Mouse (Mus musculus) kidney, adult 2 months (tissue): ENCODE data around the gene Dnaaf5. TPM values are rescaled to one million over a fixed set of nuclear protein-coding genes. Genes with fewer than 3 reads are reported as not detected.

Experiments
- DNase-seq: peaks from one replicate; pipeline ENCODE4 v3.0.0; 2021
- H3K27ac ChIP-seq: fragments of 200-500 bp; 2 replicates; pipeline ENCODE4 v1.5.1; 2012; ENCODE audit warnings: low read depth, low read length, control low read depth, inconsistent platforms; ENCODE audit not compliant: insufficient read depth
- H3K27me3 ChIP-seq: fragments of 200-500 bp; replicated peaks from 2 replicates; pipeline ENCODE4 v1.6.1; 2012; ENCODE audit warnings: mild to moderate bottlenecking, moderate library complexity, low read length, inconsistent platforms; ENCODE audit not compliant: control insufficient read depth, insufficient read depth
- H3K36me3 ChIP-seq: fragments of 200-500 bp; 2 replicates; pipeline ENCODE4 v1.6.1; 2012; ENCODE audit warnings: mild to moderate bottlenecking, moderate library complexity, low read length, inconsistent platforms; ENCODE audit not compliant: control insufficient read depth, insufficient read depth
- H3K4me1 ChIP-seq: fragments of 200-500 bp; 2 replicates; pipeline ENCODE4 v1.6.1; 2011; ENCODE audit warnings: low read length; ENCODE audit not compliant: control insufficient read depth, insufficient read depth
- H3K4me3 ChIP-seq: fragments of 200-500 bp; 2 replicates; pipeline ENCODE4 v1.5.1; 2011; ENCODE audit warnings: mild to moderate bottlenecking, low read depth, low read length, control low read depth; ENCODE audit not compliant: insufficient read depth
- CTCF ChIP-seq: fragments of 200-500 bp; conservative IDR thresholded peaks from 2 replicates; pipeline ENCODE4 v1.5.1; 2011; ENCODE audit warnings: low read depth, mild to moderate bottlenecking, control low read depth, low read length, moderate library complexity, mixed read lengths; ENCODE audit not compliant: insufficient read depth, insufficient read length
- POLR2A ChIP-seq: fragments of 200-500 bp; IDR thresholded peaks from one replicate; pipeline ENCODE4 v1.6.1; 2011; ENCODE audit warnings: low read depth, low read length, control low read depth
- WGBS: fragments of 180-500 bp; shearing (Covaris S2); methylation state at CpG from one replicate; pipeline ENCODE4 v1.1.7; 2018; 5-methylcytosine and 5-hydroxymethylcytosine counted together
- polyA plus RNA-seq: library from polyadenylated mRNA; depleted of rRNA; stranded (reverse); fragments of >200 nt; gene quantifications from 2 replicates; pipeline ENCODE4 v1.2.3, GENCODE M21; 2012

Gene Dnaaf5
- polyA plus RNA-seq, 1 experiment: 16.3 TPM

- no peak overlapping the region for H3K27ac ChIP-seq
- DNase-seq: no peak
- WGBS: 89% methylated on average over 5 of the region's 5 CpGs
- no peak overlapping the region for H3K4me3 ChIP-seq
- H3K4me1 ChIP-seq: no peaks in the 10 kb centered on the region
- H3K36me3 ChIP-seq: no peaks in the 10 kb centered on the region
- no peak for TF ChIP-seq CTCF
- no peak for TF ChIP-seq POLR2A
- no peaks in the 10 kb centered on the region for H3K27me3 ChIP-seq
Observed at GRCm38 (mm10) chr5:139130351-139130750, 19.7 kb upstream of the Dnaaf5 start.

DNA sequence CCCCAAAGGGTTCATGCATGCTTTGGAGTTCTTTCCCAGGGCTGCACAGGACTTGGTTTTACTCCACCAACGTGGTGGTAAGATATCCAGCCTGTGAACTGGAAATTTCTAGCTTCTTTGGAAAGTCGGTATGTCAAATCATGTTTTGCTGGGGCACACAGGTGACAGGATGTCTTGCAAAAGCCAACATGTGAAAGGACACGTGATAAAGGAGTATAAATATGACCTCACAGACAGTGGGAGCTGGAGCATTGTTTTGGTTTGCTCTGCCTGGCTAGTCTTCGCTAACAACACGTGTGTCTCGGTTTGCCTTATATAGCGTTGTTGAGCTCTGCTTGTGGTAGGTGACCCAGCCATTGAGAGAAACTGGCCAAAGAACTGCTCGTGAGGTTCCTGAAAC is 15.5 kb upstream of the Dnaaf5 start:
- WGBS: 53% methylated on average over 8 of the region's 8 CpGs
- Histone ChIP-seq H3K27me3 (no peaks in the 10 kb centered on the region), H3K4me1 (no peaks in the 10 kb centered on the region), H3K4me3 (no peak overlapping the region), H3K36me3 (no peaks in the 10 kb centered on the region), H3K27ac (no peak overlapping the region)
- no peak for DNase-seq
- TF ChIP-seq POLR2A (no peak), CTCF (no peak)

GRCm38 (mm10) chr5:139136341-139136740 is 13.7 kb upstream of the Dnaaf5 start:
- Histone ChIP-seq H3K27ac (no peak overlapping the region), H3K36me3 (no peaks in the 10 kb centered on the region), H3K27me3 (no peaks in the 10 kb centered on the region), H3K4me3 (no peak overlapping the region), H3K4me1 (no peaks in the 10 kb centered on the region)
- TF ChIP-seq CTCF (no peak), POLR2A (no peak)
- WGBS: 72% methylated on average over 1 of the region's 1 CpGs
- DNase-seq: no peak

GRCm38 (mm10) chr5:139137176-139137575 is 12.8 kb upstream of the Dnaaf5 start:
- no peaks in the 10 kb centered on the region for H3K36me3 ChIP-seq
- TF ChIP-seq CTCF: no peak
- no peak for TF ChIP-seq POLR2A
- no peak overlapping the region for H3K4me3 ChIP-seq
- no peaks in the 10 kb centered on the region for H3K4me1 ChIP-seq
- WGBS: 95% methylated on average over 6 of the region's 6 CpGs
- no peaks in the 10 kb centered on the region for H3K27me3 ChIP-seq
- DNase-seq: no peak
- H3K27ac ChIP-seq: no peak overlapping the region

GRCm38 (mm10) chr5:139138261-139138925 is 11.6 kb upstream of the Dnaaf5 start:
- H3K4me3 ChIP-seq: no peak overlapping the region
- H3K27ac ChIP-seq: no peak overlapping the region
- DNase-seq: no peak
- no peaks in the 10 kb centered on the region for H3K4me1 ChIP-seq
- 48% methylated on average over 12 of the region's 12 CpGs for WGBS
- TF ChIP-seq CTCF: no peak
- TF ChIP-seq POLR2A: no peak
- H3K27me3 ChIP-seq: no peaks in the 10 kb centered on the region
- no peaks in the 10 kb centered on the region for H3K36me3 ChIP-seq

DNA sequence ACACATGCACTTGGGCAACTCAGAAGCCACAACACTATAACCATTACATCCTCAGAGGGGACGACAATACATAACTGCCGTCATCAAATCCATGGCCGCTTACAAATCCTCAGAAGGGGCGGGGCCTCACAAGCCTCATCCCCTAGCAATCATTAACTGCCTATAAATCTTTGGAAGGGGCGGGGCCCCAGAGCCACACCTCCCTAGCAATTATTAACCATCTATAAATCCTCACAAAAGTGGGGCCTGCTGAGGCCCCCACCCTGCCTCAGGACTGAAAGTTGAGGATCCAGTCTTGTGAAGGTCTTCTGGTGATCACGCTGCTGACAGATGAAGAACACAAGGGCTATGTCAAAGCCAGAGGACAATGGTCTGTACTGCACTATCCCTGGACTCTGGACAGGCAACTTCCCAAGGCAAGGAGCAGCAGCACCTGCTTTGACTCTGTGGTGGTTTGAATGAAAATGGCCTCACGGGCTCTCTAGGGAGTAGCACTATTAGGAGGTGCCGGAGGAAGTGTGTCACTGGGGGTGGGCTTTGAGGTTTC is 11.0 kb upstream of the Dnaaf5 start:
- DNase-seq: no peak
- H3K4me3 ChIP-seq: no peak overlapping the region
- H3K27ac ChIP-seq: no peak overlapping the region
- TF ChIP-seq POLR2A: no peak
- TF ChIP-seq CTCF: no peak
- 79% methylated on average over 8 of the region's 8 CpGs for WGBS
- no peaks in the 10 kb centered on the region for H3K27me3 ChIP-seq
- no peaks in the 10 kb centered on the region for H3K36me3 ChIP-seq
- H3K4me1 ChIP-seq: no peaks in the 10 kb centered on the region

DNA sequence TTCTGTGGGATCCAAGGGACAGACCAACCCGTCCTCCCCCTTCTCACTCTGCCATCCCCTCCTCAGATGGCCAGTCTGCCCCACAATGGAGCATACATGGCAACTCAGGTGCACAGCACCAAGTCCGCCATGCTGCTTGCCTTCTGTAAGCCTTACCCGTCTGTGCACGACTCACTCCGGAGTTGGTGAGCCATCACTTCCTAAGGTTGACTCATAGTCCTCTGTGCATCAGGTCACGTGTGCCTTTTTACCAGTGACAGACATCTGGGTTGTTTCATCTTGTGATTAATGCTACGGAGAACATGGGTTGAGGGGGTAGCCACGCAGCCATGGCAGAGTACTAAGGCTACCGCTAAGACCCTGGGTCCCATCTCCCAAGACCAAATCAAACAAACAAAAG is 9.4 kb upstream of the Dnaaf5 start:
- H3K4me3 ChIP-seq: no peak overlapping the region
- no peak overlapping the region for H3K27ac ChIP-seq
- no peak for TF ChIP-seq POLR2A
- no peak for TF ChIP-seq CTCF
- no peak for DNase-seq
- WGBS: 68% methylated on average over 9 of the region's 9 CpGs
- H3K27me3 ChIP-seq: no peaks in the 10 kb centered on the region
- no peaks in the 10 kb centered on the region for H3K4me1 ChIP-seq
- no peaks in the 10 kb centered on the region for H3K36me3 ChIP-seq
